Mouse (Mus musculus): ENCODE measurements around the gene Tdg.
"Not testable (repeated sequence)": the region's sequence is repeated elsewhere in the genome, so short reads cannot be mapped to it uniquely, and the experiment has no call there.

Gene Tdg

DNA sequence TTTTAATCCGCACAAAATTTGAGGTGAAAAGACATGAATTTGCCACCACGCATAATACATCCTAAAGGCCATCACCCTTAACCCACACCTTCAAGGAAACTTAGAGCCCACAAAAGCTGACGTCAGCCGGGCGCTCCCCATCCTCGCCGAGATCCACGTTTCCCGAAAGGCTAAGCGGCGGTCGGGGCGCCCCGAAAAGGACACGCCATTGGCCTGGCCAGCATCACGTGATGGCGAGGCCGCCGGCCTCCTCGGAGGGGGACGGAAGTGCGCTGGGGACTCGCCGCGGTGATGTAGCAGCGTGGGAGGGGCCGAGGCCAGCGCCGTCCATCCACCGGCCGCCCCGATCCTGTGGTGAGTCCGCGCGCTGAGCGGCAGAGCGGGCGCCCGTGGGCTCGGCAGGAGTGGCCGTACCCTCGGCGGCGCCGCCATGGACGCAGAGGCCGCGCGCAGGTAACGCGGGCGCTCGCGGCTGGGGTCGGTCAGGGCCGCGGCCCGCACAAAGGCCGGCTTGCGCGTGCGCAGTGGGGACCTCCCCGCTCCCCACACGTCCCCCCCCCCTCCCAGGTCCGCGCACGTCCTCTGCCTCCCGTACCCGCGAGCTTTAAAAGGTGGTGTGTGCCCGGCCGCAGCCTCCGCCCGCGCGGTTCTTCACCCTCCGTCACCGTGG is at the start of gene Tdg:
Gene Tdg, plus strand, starts transcription at position 243 of the 670 bp plus-strand sequence.
- DNase-seq (ENCODE audit: low read depth, low spot score), result peak; percentile 97

DNA sequence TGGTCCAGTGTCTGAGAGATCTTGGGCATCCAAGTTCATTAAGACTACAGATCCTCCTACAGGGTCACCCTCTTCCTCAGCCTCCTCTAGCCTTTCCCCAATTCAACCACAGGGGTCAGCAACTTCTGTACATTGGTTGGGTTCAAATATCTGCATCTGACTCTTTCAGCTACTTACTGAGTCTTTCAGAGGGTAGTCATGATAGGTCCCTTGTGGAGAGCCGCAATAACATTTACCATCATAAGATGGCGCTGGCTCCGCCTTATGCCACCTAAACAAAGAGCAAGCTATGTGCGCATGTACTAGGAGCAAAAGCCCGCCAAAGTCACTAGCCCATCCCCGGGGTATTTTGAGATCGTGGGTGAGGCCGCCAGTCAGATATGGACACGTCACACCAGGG is 40.0 kb upstream of the Tdg start:
- DNase-seq (ENCODE audit: low read depth, low spot score), result peak; percentile 7

DNA sequence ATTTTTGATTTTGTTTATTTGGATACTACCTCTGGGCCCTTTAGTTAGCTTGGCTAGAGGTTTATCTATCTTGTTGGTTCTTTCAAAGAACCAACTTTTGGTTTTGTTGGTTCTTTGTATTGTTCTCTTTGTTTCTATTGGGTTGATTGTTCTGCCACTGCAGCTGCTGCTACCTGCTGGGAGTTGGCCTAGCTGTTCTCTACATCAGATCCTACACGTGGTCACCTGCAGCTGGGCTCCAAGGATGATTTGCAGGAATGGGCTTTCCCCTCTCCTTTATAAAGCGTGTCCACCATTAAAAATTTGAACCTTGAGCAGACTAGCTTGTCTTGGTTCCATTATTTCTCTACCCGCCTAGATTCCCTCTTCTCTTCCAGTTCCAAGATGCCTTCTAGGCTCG is 35.2 kb upstream of the Tdg start:
- DNase-seq (ENCODE audit: low read depth, low spot score), result not testable (repeated sequence)

DNA sequence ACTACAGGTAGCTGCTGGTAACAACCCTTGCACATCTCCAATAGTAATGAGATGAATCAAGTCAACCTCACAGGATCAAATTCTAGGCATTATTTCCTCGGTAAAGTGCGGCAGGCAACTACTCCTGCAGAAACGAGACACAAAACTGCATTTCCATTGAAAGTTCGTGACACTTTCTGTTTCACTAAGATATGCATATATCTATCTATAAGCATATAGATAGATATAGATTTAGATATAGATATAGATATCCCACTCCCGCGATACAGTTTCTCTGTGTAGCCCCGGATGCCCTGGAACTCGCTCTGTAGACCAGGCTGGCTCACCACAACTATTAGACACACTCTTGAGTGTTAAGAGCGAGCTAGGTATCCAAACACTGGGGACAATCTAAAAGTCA is 7.4 kb upstream of the Tdg start:
- peak; percentile 21 for DNase-seq (ENCODE audit: low read depth, low spot score)

DNA sequence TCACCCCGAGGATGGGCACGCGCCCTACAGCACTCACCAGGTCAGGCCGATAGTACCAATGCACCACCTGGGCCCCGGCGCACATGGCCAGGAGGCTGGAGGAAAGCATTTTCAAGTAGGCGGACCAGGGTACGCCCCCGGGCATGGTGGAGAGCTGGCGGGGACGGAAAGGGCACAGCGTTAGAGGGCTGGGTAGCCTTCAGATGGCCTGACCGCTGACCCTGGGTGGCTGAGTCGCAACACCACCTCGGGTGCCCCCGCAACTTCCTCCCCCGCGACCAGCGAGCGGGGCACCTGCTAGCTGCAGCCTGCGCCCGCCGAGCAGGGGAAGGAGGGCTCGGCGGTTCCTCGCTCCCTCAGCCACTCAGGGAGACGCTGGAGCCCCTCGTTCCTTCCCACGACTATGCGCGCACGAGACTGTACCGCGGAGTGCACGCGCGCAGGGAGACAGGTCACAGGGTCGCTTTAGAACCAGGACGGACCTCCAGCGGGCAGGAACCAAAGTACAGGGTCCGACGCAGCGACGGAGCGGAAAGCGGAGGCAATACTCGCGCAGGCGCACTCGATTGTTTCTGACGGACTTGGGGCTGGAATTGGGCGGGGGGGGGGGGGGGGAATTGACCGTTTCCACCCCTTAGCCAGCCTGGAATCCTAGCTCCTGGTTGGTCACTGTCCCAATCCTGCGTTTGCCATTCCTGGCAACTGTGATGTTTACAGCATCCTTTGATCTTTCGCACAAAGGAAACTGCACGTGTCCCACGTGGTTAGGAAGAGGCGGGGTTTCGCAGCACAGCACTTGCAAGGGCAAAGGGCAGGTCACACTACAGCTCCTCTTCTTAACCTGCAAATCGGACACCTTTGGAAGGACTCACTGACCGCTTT is 6.7 kb upstream of the Tdg start, which contains the start of gene 1190007I07Rik:
Gene 1190007I07Rik, minus strand, starts transcription at position 558 of the 882 bp plus-strand sequence.
- DNase-seq (ENCODE audit: low read depth, low spot score), result peak; percentile 92

DNA sequence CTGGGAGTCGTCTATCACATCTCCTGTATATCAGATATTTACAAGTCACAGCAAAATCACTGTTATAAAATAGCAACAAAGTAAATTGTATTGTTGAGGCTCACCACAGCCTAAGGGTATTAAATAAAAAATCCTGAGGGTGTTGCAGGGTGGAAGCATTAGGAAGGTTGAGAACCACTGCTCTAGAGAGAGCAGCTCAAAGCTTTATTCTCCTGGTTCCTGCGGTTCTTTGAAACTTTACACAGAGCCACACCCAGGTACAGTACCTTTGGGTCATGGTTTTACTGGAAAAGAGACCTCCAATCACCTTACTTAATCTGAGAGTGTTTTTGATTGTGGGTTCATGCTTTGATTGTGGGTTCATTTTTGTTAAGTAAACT is 6.1 kb upstream of the Tdg start:
- not testable (repeated sequence) for DNase-seq (ENCODE audit: low read depth, low spot score)

DNA sequence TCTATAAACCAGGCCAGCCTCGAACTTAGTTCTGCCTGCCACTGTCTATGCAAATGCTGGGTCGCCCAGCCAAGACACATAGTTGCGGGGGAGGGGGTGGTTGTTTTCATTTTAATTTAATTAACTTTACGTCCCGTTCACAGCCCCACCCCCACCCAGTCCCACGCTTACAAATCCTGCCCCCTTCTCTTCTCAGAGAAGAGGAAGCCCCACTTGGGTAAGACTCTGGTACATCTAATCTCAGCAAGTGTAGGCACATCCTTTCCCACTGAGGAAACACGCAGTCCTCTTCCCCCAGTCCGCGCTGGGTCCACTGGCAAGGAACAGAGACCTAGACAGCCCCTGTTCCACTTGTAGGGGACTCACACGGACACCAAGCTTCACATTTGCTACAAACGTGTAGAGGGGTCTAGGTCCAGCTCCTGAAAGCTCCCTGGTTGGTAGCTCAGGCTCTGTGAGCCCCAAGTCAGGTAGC is 480 bp upstream of the Tdg start:
- peak; percentile 64 for DNase-seq (ENCODE audit: low read depth, low spot score)

DNA sequence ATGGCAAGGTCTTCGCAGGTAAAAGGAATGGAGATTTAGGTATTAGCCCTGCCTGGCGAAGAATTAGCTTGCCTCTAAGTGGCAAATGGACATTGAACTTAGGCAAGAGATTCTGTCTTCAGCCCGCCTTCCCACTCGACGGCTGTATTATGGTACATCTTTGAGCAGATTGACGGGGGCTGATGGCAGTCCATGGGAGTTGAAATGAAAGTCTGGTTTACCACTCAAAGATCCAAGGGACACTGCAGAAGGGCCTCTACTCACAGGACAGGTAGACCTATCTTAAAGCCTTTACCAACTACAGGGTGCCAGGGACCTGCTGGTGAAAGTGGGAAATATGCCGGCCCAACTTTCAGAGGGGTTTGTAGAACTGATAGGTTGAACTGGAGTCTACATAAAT is 869 bp downstream of the Tdg start:
- DNase-seq (ENCODE audit: low read depth, low spot score), result peak; percentile 39

DNA sequence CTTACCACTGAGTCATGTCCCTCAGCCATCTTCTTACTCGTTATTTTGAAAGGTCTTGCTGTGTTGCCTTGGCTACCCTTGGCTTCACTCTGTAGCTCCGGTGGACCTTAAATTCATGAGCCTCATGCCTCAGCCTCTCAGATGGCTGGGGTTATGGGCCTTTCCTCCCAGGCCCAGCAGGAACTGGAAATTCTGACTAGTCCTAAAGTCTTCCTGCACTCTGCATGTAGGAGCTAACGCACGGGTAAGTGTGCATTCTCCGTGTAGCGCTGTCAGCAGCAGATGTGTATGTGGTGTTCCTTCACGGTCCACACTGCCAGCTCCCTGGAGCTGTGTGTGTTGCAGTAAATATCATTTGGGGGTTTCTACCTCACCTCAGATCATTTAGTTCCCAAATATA is 1.5 kb downstream of the Tdg start:
- peak; percentile 42 for DNase-seq (ENCODE audit: low read depth, low spot score)

DNA sequence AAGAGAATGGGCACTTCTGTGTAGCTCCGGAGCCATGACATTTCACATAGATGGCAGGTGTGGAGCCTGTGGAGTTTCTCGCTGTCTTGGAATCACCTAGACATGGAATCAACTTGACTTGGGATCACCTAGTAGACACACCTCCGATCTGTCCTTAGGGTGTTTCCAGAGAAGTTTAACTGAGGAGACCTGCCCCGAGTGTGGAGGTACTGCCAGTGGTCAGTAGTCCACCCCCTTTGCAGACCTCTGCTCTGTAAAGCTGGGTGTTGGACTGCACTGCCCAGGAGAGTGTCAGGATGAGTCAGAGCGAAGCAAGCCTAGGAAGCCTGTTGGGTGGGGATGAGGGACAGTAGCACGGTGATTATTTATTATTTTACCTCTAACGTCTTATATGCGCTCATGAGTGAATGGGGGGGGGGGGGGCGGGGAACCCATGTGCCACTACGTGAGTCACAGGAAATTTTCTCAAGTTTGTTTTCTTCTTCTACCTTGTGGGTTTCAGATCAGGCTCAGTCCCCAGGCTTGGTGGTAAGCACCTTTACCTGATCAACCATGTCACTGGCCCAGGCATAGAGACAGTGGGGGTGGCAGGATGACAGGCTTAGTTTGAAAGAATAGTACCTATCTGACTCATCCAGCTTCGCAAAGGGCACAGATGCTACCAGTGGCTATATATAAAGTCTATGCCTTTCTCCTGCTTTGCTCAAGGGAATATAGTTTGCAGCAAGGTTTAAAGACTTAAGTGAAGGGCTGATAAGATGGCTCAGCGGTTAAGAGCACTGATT is 3.1 kb downstream of the Tdg start:
- peak; percentile 76 for DNase-seq (ENCODE audit: low read depth, low spot score)

DNA sequence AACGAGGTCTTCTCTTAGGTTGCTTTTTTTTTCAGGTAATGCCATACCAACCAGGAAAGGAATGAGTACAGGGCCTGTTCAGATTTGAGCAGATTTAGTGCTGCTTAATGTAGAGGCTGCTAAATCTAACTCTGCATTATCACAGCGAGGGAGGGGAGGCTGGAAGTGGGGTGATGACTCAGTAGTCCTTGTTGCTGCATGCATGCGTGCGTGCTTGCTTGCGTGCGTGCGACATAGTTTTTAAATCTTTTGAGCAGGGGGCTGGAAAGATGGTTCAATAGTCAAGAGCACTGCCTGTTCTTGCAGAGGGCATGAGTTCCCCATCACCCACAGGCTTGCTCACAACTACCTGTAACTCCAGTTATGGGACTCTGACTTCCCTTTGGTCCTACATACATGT is 4.7 kb downstream of the Tdg start:
- no peak for DNase-seq (ENCODE audit: low read depth, low spot score)

DNA sequence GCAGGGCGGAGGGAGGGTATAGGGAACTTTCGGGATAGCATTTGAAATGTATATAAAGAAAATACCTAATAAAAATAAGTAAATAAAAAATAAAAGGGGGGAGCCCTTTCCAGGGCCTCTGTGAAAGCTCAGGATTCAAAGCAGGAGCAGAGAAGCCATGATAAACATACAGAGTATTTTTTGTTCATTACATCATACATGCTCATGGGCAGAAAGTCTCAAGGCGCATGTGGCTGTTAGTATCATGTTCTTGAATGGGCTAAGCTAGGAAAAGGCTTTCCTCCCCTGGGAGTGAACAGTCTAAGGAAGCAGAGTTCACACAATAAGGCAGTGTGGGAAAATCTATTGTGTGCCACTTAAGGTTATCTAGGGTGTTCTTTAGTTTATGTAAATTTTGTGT is 6.7 kb downstream of the Tdg start:
- no peak for DNase-seq (ENCODE audit: low read depth, low spot score)

DNA sequence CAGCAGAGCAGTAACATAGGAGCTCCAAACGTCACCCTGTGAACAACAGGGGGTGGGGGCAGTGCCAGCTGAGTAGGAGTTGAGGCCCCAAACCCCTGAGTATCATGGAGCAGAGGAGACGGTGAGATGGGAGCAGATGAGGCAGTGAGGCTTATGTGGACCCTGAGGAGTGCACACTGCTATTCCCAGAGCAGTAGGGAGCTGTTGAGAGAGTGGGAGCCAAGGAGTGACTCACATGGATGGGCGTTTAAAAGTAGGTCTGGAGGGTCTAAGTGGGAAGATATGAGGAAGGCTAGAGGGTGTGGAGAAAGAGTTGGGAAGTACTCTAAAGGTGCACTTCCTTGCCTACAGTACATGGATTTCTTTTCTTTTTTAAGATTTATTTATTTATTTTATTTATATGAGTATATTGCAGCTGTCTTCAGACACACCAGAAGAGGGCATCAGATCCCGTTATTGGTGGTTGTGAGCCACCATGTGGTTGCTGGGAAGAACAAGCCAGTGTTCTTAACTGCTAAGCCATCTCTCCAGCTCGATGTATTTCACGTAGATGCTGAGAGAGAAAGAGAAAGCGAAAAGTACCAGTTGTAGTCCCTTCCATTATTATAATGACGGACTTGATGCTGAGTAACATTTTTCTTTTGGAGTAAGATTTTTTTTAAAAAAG is 9.5 kb downstream of the Tdg start:
- DNase-seq (ENCODE audit: low read depth, low spot score), result no peak

DNA sequence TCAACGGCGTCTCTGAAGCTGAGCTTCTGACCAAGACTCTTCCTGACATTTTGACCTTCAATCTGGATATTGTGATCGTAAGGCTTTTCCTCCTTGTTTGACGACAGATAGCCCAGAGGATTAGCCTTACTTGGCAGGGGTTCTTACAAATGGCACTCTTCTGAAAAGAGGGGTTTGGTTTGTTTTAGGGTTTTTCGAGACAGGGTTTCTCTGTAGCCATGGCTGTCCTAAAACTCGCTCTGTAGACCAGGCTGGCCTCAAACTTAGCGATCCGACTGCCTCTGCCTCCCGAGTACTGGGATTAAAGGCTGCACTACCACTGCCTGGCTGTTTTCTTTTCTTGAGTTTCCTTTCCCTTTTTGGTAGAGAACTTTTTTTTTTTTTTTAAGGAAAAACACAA is 11.9 kb downstream of the Tdg start:
- DNase-seq (ENCODE audit: low read depth, low spot score), result no peak

DNA sequence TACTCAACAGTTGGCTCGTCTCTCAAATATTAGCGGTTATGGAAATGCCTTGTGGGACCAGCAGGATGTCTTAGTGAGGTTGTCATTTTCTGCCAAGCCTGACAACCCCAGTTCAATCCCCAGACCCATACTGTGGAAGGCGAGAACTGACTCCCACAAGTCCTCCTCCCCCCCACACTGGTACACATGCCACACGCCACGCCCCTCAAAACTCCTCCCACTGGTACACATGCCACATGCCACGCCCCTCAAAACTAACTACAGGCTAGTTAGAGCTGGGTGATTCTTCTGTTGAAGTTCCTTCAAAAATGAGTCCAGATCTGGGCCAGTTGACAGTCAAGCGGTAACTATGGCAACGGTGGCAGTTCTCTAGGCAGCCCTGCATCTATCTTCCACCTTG is 16.5 kb downstream of the Tdg start:
- peak; percentile 14 for DNase-seq (ENCODE audit: low read depth, low spot score)

DNA sequence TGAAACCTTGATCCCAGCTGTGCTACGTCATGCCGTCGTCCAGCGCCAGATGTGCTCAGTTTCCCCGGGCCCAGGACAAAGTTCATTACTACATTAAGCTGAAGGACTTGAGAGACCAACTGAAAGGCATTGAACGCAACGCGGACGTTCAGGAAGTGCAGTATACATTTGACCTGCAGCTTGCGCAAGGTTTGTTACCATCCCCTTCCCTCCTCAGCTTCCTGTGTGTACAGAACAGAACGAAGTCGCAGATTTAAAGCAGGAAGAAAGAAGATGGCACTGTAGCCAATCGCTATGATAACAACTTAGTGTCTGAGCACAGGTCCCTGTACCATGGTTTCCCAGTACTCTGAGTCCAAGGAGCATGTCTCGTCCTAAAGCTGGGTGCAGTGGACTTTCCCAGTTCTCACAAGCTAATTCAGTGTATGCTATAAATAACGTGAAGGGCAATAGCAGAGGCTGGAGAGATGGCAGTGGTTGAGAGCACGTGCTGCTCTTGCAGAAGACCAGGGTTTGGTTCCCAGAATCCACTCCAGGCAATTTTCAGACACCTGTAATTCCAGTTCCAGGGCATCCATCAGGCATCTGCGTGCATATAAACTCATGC is 17.7 kb downstream of the Tdg start:
- DNase-seq (ENCODE audit: low read depth, low spot score), result no peak

DNA sequence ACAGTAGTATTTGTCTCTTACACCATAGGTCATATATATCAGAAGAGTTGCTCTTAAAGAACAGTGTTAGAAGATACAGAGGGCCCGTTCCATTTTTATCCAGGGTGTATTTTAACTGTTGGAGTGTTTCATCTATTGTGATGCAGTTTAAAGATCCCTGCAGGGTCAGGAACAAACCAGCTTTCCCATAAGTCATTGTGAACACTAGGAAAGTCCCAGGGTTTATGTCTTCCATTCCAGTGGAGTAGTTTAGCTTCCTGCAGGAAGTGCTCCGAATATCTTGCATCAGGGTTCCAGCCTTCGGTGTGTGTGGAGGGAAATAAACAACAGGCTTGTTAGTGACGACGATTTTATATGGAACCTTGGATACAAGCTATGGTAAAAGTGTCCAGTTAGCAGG is 21.6 kb downstream of the Tdg start:
- DNase-seq (ENCODE audit: low read depth, low spot score), result no peak

DNA sequence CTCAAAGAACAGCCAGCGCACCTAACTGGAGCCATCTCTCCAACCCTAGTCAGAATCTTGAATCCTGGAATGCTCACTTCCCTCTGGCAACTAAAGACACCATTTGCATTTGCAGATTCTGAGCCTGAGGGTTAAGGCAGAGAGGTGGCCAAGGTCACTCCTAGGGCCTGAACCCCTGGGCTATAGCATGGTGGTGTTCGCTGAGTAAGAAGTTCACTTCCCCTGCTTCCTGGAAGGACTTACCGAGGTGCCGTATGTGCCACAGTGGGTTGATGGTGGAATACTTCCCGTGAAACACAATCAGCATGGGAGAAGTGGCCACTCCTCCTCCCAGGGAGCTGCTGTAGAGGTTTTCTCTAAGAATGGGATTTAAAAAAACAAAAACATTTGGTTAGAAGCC is 23.0 kb downstream of the Tdg start:
- no peak for DNase-seq (ENCODE audit: low read depth, low spot score)

DNA sequence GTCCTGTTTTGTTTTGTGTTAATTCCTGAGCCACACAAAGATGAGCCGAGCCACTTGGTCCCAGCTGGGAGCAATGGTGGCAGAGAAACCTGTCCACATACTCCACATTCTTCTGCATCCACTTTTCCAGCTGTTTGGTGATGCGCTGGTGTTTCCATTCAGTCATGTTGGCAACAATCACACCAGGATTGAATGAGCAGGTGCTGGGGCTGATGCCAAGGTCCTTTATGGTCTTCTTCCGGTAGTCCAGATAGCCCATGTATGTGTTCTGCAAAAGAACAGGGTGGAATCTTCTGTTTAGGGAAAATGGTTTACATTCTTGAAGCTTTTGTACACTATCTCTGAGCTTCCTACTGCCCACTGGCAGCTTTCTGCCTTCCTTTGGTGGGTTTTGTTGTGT is 25.0 kb downstream of the Tdg start:
- no peak for DNase-seq (ENCODE audit: low read depth, low spot score)

DNA sequence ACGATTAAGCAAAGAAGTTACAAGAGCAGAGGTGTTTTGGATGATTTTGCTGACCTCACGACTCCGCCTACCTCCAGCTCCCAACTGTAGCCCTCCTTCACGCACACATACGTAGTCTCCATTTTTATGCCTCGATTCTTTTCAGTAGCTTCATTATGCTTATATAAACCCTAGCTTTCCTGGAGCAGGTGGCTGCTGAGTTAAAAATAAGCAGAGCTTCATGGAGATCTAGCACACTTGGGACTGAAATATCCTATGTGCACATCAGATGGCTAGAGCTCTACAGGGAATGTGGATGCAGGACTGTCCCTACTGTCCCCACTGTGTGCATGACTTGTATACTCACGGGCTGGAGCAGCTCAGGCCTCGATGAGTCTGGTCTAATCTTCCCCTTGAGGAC is 32.2 kb downstream of the Tdg start:
- peak; percentile 9 for DNase-seq (ENCODE audit: low read depth, low spot score)

Data from CD4-positive, CD25-positive, alpha-beta regulatory T cell, adult 2 months (primary cell).